Mouse (Mus musculus): ENCODE results near the gene Klhl15.

Klhl15 gene

DNA sequence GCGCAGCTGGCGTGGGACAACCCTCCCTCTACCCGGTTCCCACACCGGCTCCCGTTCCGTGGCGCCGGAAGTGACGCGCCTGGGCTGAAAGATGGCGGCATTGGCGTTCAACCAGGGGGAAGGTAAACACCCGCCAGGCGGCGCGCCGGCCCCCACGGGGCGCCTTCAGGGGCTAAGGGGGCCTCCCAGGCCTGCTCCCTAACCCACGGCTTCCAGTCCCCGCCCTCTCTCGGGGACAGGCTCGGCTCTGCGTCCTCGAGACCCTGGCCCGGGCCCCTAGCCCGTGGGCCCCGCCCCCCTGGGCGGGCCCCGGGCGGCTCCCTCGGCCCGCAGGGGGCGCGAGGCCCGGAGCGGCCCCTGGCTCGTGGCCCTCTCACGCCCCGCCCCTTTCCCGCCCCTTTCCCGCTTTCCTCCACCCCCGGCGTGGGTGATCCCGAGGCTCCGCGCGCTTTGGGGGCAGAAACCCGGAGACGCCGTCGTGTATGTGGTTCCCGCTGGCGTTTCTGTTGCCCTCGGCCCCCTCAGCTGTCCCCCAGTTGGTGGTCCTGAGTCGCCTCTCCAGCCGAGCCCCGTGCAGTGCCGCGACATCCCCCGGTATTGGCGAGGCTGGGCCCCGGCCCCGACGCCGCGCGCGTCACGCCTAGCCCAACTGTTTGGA, at the start of gene Klhl15:
TSS of gene Klhl15 (plus strand) at position 68 of the 658 bp plus-strand sequence.
- DNase-seq (ENCODE audit: low read depth, low spot score): peak; percentile 91

DNA sequence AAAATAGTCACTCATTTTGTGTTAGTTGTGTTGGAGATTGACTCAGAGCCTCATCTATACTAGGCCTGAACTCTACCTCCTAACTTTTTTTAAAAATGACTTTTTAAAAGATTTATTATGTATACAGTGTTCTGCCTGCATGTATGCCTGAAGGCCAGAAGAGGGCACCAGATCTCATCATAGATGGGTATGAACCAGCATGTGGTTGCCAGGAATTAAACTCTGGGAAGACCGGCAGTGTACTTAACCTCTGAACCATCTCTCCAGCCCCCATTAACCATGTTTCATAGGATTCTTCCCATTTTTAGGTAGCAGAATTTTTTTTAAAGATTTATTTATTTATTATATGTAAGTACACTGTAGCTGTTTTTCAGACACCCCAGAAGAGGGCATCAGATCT, 49.2 kb upstream of the Klhl15 start:
- peak; percentile 53 for DNase-seq (ENCODE audit: low read depth, low spot score)

DNA sequence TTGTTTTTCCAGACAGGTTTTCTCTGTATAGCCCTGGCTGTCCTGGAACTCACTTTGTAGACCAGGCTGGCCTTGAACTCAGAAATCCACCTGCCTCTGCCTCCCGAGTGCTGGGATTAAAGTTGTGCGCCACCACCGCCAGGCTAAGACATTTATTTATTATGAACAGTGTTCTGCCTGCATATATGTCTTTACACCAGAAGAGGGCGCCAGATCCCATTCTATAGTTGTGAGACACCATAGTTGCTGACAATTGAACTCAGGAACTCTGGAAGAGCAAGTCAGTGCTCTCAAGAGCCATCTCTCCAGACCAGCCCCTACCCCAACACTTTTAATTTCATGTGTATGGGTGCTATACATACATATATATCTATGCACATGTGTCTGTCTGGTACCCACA, 40.5 kb upstream of the Klhl15 start:
- peak; percentile 73 for DNase-seq (ENCODE audit: low read depth, low spot score)

DNA sequence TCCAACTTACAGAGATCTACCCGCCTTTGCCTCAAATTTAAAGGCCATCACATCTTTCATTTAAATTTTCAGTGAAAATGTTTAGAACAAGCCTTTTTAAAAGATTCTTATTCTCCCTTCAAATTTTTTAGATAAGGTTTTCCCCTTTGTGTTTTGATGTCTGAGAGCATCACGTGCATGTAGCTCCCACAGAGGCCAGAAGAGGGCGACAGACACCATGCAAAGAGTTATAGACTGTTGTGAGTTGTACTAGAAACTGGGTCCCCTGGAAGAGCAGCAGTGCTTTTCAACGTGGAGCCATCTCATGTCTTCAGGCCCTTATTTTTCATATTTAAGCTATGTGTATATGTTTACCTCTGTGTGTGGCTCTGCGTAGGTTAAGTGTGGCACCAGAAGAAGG, 36.6 kb upstream of the Klhl15 start:
- DNase-seq (ENCODE audit: low read depth, low spot score): peak; percentile 65

DNA sequence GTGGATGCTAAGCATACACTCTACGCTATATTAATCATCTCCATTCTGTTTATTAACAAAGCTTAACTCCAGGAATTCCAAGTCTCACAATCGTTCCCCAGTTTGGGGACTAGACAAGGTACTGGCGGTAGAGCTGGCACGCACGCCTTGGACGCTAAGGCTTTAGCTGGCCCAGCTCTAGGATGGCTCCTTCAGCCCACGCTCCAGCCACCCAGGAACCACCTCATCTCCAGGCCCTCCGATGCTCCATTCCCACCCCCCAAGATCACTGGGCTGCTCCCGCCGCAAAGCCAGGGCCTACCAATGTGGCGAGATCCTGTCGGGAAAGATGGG, 22.2 kb upstream of the Klhl15 start:
- no peak for DNase-seq (ENCODE audit: low read depth, low spot score)

DNA sequence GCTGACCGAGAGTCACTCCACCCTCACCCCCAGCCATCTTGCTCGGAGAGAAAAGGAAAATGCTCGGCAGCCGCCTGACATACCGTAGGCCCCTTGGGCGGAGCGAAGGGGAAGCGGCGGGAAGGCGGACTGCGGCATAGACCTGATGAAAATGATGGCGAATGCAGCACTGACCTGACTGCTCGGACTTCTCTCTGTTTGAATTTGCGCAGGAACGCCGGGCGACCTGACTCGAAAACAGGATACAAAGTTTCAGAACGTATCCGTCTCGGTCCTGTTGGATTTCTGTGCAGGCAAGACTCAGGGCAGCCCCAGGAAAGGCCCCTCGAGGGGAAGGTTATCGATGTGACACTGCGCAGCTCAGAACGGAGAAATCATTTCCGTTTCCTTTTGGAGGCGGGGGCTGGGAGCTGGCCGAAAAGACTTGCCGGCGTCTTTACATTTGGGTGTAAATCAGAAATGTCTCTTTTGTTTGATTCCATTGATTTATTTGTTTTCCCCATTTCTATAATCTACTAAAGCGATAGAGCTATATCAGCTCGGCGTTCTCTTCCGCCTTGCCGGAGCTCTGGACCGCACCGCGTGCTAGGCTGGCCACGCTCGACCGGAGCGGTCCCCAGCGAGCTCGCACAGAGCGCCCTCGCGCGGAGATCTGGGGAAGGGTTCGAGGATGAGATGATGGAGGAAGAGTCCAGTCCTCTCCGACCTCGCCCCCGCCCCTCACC, 21.6 kb upstream of the Klhl15 start, which contains the start of gene Eif2s3x:
TSS of gene Eif2s3x (minus strand) at position 266 of the 725 bp plus-strand sequence.
- DNase-seq (ENCODE audit: low read depth, low spot score): peak; percentile 90

DNA sequence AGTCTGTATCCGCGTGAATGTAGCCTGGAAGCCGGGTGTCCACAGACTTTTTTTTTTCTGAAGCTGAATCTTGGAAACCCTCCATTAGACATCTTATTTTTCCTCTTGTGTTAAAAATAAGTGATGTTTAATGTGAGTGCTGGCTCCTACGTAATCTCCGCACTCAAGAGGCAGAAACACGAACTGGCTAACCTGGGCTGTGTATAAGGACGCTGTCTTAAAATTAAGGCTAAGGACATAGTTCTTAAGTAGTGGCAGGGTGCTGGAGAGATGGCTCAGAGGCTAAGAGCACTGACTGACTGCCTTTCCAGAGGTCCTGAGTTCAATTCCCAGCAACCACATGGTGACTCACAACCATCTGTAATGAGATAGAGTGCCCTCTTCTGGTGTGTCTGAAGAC, 21.0 kb upstream of the Klhl15 start:
- peak; percentile 56 for DNase-seq (ENCODE audit: low read depth, low spot score)

DNA sequence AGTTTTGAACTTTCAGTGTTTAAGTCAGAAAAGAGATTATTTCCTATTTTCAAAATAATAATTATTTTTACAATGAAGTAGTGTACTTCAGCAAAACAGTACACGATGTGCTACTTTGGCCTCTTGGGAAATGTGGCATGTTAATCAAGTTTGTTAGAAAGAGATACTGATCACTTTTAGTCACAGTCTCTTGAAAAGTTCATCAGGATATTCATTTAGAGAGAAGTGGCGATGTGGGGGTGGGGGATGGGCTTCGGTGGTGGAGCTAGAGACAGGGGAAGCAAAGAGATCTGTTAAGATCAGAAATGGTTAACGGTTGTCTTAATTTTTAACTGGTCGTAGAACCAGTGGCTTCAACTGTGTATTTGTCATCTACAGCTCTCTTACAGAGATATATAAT, 967 bp upstream of the Klhl15 start:
- DNase-seq (ENCODE audit: low read depth, low spot score): peak; percentile 51

DNA sequence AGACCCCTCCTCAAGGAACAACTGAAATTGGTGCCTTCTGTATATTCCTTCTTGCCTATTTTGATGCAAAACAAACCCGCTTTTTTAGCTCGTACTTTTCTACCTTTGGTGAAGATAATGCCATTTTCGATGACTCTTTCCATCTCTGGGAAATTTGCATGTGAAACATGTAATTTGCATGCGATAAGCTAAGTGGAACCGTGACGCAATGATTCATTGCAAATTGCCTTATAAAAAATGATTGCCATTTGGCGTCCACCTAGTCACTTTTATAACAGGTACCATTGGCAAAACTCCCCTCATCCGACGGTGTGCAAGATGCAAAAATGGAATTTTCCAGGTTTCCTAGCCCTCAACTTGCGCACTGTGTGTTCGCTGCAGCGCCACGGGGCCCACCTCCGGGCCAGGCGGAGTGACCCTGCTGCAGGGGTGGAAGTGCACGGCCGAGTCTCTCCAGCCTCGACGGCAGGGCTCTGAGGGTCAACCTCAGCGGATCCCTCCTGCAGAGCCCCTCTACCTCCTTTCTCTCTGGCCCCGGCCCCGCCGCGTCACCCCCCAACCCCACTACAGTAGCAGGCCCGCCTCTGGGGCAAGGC, 365 bp upstream of the Klhl15 start:
- peak; percentile 54 for DNase-seq (ENCODE audit: low read depth, low spot score)

DNA sequence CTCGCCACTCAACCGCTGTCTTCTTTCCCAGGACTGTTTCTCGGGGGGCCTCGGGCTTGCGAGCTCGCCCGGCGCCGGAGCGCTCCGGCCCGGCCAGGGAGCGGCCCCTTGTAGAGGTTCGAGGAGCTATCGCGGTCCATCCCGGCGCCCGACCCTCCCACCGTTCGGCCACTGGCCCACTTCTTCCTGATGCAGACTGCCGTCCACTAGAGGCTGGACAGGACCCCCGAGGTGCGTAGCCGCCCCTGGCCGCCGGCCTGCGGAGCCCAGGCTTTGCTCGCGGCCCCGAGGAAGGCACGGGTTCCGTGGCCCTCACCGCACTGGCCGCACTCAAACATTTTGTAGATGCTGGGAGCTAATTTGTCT, 774 bp downstream of the Klhl15 start:
- peak; percentile 26 for DNase-seq (ENCODE audit: low read depth, low spot score)

DNA sequence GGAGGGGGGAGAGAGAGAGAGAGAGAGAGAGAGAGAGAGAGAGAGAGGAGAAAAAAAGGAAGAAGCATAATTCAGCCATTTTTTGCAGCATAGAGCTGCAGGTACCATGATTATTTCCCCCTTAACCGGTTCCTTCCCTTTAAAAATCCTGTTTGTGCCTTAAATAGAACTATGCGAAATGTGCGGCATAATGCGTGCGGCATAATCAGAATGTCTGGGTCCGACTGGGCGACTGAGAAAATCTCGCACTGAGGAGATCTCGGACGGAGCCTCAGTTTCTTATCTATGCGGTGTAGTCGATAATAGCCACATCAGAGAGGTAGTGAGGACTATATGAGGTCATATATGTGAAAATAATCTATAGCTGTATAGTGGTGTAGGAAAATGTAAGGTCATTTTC, 1.2 kb downstream of the Klhl15 start:
- no peak for DNase-seq (ENCODE audit: low read depth, low spot score)

DNA sequence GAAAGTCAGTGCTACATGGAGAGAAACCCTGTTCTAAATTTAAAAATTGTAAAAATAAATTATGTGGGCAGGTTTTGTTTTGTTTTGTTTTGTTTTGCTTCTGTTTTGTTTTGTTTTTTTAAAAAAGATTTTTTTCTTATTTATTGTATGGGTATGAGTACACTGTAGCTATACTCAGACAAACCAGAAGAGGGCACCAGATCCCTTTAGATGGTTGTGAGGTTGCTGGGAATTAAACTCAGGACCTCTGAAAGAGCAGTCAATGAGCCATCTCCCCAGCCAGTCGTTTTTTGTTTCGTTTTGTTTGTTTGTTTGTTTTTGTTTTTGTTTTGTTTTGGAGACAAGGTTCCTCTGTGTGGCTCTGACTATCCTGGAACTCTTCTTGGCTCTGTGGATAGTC, 54.5 kb downstream of the Klhl15 start:
- peak; percentile 76 for DNase-seq (ENCODE audit: low read depth, low spot score)

DNA sequence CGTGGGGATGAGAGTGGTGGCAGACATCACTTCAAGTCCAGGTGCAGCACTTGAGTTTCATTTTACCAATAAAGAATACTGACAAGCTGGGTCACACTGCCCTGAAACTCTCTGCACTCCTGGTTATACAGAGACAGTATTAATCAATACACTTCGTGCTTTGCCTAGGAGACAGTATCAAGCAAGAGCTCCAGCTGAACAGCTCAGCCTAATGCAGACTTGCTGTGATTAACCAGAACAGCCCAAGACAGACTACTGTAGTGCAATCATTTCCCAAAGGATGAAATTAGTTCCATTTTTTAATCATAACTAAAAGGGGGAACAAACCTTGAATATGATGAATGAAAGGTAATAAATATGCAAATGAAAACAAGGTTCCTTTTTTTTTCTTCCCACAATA, 68.5 kb downstream of the Klhl15 start:
- DNase-seq (ENCODE audit: low read depth, low spot score): no peak

DNA sequence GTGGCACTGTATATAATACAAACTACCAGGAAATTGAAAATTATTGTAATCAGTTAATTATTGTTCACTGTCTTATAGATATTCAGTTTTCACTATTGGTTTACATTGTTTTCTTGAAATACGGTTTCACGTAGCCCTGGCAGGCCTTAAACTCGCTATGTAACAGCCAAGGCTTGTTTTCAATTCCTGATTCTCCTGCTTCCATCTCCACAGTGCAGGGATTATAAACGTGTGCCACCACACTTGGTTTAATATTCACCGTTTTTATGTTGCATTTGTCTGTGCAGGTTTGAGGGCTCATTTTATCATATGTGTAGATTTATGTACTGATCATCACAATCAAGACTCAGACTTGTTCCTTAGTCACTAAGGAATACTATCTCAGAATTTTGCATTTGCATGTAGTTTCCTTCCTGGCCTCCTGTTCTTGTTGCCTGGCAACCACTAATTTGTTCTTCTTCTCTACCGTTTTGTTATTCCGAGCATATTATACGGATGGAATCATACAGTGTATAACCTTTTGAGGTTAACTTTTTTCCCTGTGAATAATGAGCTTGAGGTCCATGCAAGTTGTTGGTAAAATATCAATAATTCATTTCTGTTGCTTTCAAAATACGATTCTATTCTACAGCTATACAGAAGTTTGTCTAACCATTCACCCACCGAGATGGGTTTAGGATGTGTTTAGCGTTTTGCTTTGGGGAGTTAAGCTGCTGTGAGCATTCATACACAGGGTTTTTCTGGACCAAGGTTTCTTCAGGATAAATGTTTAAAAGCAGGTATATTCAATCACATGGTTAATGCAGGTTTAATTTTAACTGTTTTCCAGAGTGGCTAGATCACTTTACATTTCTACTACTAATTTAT, 86.9 kb downstream of the Klhl15 start:
- DNase-seq (ENCODE audit: low read depth, low spot score): no peak
